Mouse (Mus musculus) CH12.LX (cell line): Measurements from ENCODE around the gene Mcm3. TPM values are rescaled to one million over a fixed set of nuclear protein-coding genes. Genes with fewer than 3 reads are reported as not detected.
"Not testable (repeated sequence)": the region's sequence is repeated elsewhere in the genome, so short reads cannot be mapped to it uniquely, and the experiment has no call there.

ENCODE experiments used
- DNase-seq: peaks from one replicate; pipeline ENCODE4 v3.0.0-alpha.2; 2013; ENCODE audit errors: extremely low read depth
- H3K27ac ChIP-seq: 2 replicates; pipeline ENCODE4 v1.5.1; 2012; ENCODE audit warnings: low read depth, mild to moderate bottlenecking, control low read depth, moderate library complexity; ENCODE audit not compliant: insufficient read depth
- H3K27me3 ChIP-seq: replicated peaks from 2 replicates; pipeline ENCODE3; 2012; ENCODE audit warnings: inconsistent platforms
- H3K36me3 ChIP-seq, 2 experiments: replicated peaks in 1 of 2; 2 replicates each; pipeline versions ENCODE3 to v1.6.1; 2012; ENCODE audit warnings: inconsistent platforms in 1 of 2, low read length in 1 of 2, mild to moderate bottlenecking in 1 of 2, mixed read lengths in 1 of 2, moderate library complexity in 1 of 2; ENCODE audit not compliant: control insufficient read depth in 1 of 2, insufficient read depth in 1 of 2
- H3K4me1 ChIP-seq, 2 experiments: 2 replicates each; pipeline ENCODE4 v1.6.1; 2012; ENCODE audit warnings: inconsistent platforms in 1 of 2, moderate library complexity in 1 of 2; ENCODE audit not compliant: insufficient read depth in 2 of 2, control insufficient read depth in 1 of 2
- H3K4me2 ChIP-seq: 2 replicates; pipeline ENCODE4 v1.6.1; 2012; ENCODE audit warnings: low read depth, mild to moderate bottlenecking, control low read depth; ENCODE audit not compliant: poor library complexity, insufficient read depth, severe bottlenecking
- H3K4me3 ChIP-seq, 3 experiments: fragments of 150-350 bp in 1 of 3; sonication (generic) in 1 of 3; replicated peaks in 1 of 3; 2 replicates each; pipeline versions ENCODE3 to v1.5.1; 2011 to 2012; ENCODE audit warnings: low read depth in 2 of 3, low read length in 2 of 3, mild to moderate bottlenecking in 2 of 3, moderate library complexity in 2 of 3, control low read depth in 1 of 3, improper control_type of control experiment in 1 of 3, inconsistent platforms in 1 of 3, mixed read lengths in 1 of 3; ENCODE audit not compliant: poor library complexity in 1 of 3
- H3K79me2 ChIP-seq: replicated peaks from 2 replicates; pipeline ENCODE4 v1.6.1; 2012; ENCODE audit warnings: mild to moderate bottlenecking, moderate library complexity; ENCODE audit not compliant: control insufficient read depth, poor library complexity, insufficient read depth, severe bottlenecking; ENCODE audit errors: extremely low read depth
- H3K9ac ChIP-seq: 2 replicates; pipeline ENCODE4 v1.6.1; 2012; ENCODE audit warnings: low read depth, mild to moderate bottlenecking, control low read depth, moderate library complexity; ENCODE audit not compliant: insufficient read depth
- H3K9me3 ChIP-seq: replicated peaks from 2 replicates; pipeline ENCODE3; 2012; ENCODE audit warnings: low read length, inconsistent platforms, mixed read lengths
- BHLHE40 ChIP-seq: IDR thresholded peaks from 2 replicates; pipeline ENCODE4 v1.6.1; 2011; ENCODE audit warnings: mild to moderate bottlenecking, low read depth, low read length, improper control_type of control experiment
- CTCF ChIP-seq, 2 experiments: IDR thresholded peaks in 1 of 2; conservative IDR thresholded peaks in 1 of 2; 2 replicates each; pipeline ENCODE4 v1.5.1; 2011 to 2012; ENCODE audit warnings: low read depth in 2 of 2, low read length in 2 of 2, improper control_type of control experiment in 1 of 2, inconsistent platforms in 1 of 2, mild to moderate bottlenecking in 1 of 2, moderate library complexity in 1 of 2
- EP300 ChIP-seq: IDR thresholded peaks from 2 replicates; pipeline ENCODE4 v1.6.1; 2011; ENCODE audit warnings: low read length, improper control_type of control experiment
- ETS1 ChIP-seq: conservative IDR thresholded peaks from 2 replicates; pipeline ENCODE4 v1.6.1; 2012; ENCODE audit warnings: low read depth, mild to moderate bottlenecking, inconsistent platforms, low read length, improper control_type of control experiment, moderate library complexity
- IRF4 ChIP-seq: IDR thresholded peaks from 2 replicates; pipeline ENCODE4 v1.6.1; 2014; ENCODE audit warnings: low read depth, mild to moderate bottlenecking, inconsistent platforms, low read length, improper control_type of control experiment
- JUND ChIP-seq: conservative IDR thresholded peaks from 2 replicates; pipeline ENCODE4 v1.6.1; 2011; ENCODE audit warnings: low read depth, low read length, improper control_type of control experiment
- MAFK ChIP-seq: IDR thresholded peaks from 2 replicates; pipeline ENCODE4 v1.6.1; 2011; ENCODE audit warnings: low read length, improper control_type of control experiment; ENCODE audit not compliant: insufficient replicate concordance
- MEF2A ChIP-seq: IDR thresholded peaks from 2 replicates; pipeline ENCODE4 v1.6.1; 2014; ENCODE audit warnings: low read depth, mild to moderate bottlenecking, inconsistent platforms, low read length, improper control_type of control experiment, borderline replicate concordance
- MXI1 ChIP-seq: IDR thresholded peaks from 2 replicates; pipeline ENCODE4 v1.6.1; 2011; ENCODE audit warnings: mild to moderate bottlenecking, low read depth, low read length, improper control_type of control experiment
- MYC ChIP-seq: IDR thresholded peaks from 2 replicates; pipeline ENCODE4 v1.6.1; 2011; ENCODE audit warnings: low read depth, mild to moderate bottlenecking, improper control_type of control experiment, low read length
- POLR2A ChIP-seq: IDR thresholded peaks from 2 replicates; pipeline ENCODE4 v1.6.1; 2011; ENCODE audit warnings: low read depth, mild to moderate bottlenecking, improper control_type of control experiment, low read length
- POLR2AphosphoS2 ChIP-seq: IDR thresholded peaks from 2 replicates; pipeline ENCODE4 v1.6.1; 2011; ENCODE audit warnings: low read depth, low read length, improper control_type of control experiment
- RAD21 ChIP-seq: IDR thresholded peaks from 2 replicates; pipeline ENCODE4 v1.6.1; 2011; ENCODE audit warnings: low read depth, mild to moderate bottlenecking, low read length, improper control_type of control experiment, moderate library complexity
- SMC3 ChIP-seq: IDR thresholded peaks from 2 replicates; pipeline ENCODE4 v1.6.1; 2011; ENCODE audit warnings: low read depth, low read length, improper control_type of control experiment
- USF1 ChIP-seq: IDR thresholded peaks from 2 replicates; pipeline ENCODE4 v1.6.1; 2014; ENCODE audit warnings: low read depth, mild to moderate bottlenecking, inconsistent platforms, low read length, improper control_type of control experiment
- USF2 ChIP-seq: conservative IDR thresholded peaks from 2 replicates; pipeline ENCODE4 v1.6.1; 2011; ENCODE audit warnings: low read depth, low read length, improper control_type of control experiment
- dilution Hi-C: fragments of 300-500 bp; cut with MboI; formaldehyde crosslinking; loops from 2 replicates; pipeline ENCODE4 v1.14.3; 2020; ENCODE audit warnings: low sequenced_read_pairs; ENCODE audit not compliant: extremely low pct_unique_long_range_greater_than_20kb, extremely low pct_ligation_motif_present
- in situ Hi-C: fragments of 300-500 bp; cut with MboI; formaldehyde crosslinking; loops from 3 replicates; pipeline ENCODE4 v1.14.3; 2019; ENCODE audit warnings: low sequenced_read_pairs, low pct_ligation_motif_present, low pct_unique_long_range_greater_than_20kb, mixed read lengths
- polyA plus RNA-seq: library from polyadenylated mRNA; unstranded; fragments of >175 nt; gene quantifications from 2 replicates; pipeline ENCODE4 v1.2.1, GENCODE M21; 2012; ENCODE audit warnings: low read depth; ENCODE audit not compliant: insufficient read length
- total RNA-seq, 2 experiments: library from RNA; depleted of rRNA; stranded (reverse); fragments of 300-350 nt in 1 of 2; fragments of >200 nt in 1 of 2; gene quantifications; 2 replicates each; pipeline ENCODE4 v1.2.3; 2012 to 2014

Mcm3 gene
- total and polyA plus RNA-seq, 3 experiments, result 186 to 372 (median 330) TPM

- Histone ChIP-seq H3K4me3 (no peak overlapping the region), H3K27ac (no peak overlapping the region), H3K9me3 (no peaks in the 10 kb centered on the region), H3K79me2 (no peaks in the 10 kb centered on the region), H3K27me3 (no peaks in the 10 kb centered on the region), H3K9ac (no peak overlapping the region), H3K4me2 (no peak overlapping the region), H3K36me3 (peaks cover 20 to 44% of the 10 kb centered on the region in 2 experiments), H3K4me1 (peaks cover 10 to 13% of the 10 kb centered on the region in 2 experiments; a peak in 3 of 4 replicates)
- no peak for DNase-seq
- TF ChIP-seq USF1 (no peak), MEF2A (no peak), MXI1 (no peak)
- dilution Hi-C loops (no loop called here), in situ Hi-C loops (no loop called here)
Observed at GRCm38 (mm10) chr1:20795178-20795577, 24.9 kb downstream of the Mcm3 start.

- TF ChIP-seq USF1 (no peak), POLR2AphosphoS2 (no peak), MAFK (no peak), POLR2A (no peak), JUND (no peak)
- Histone ChIP-seq H3K4me3 (no peak overlapping the region), H3K9me3 (no peaks in the 10 kb centered on the region), H3K4me1 (peaks cover 10 to 13% of the 10 kb centered on the region in 2 experiments; a peak in 3 of 4 replicates), H3K79me2 (no peaks in the 10 kb centered on the region), H3K4me2 (no peak overlapping the region), H3K36me3 (peaks cover 16 to 39% of the 10 kb centered on the region in 2 experiments), H3K9ac (no peak overlapping the region), H3K27me3 (no peaks in the 10 kb centered on the region), H3K27ac (no peak overlapping the region)
- DNase-seq, result no peak
- in situ Hi-C loops, result no loop called here
- dilution Hi-C loops, result no loop called here
Observed at GRCm38 (mm10) chr1:20794760-20795159, 25.4 kb downstream of the Mcm3 start.

GRCm38 (mm10) chr1:20791414-20791813 lies 28.7 kb downstream of the Mcm3 start:
- H3K79me2 ChIP-seq, result no peaks in the 10 kb centered on the region
- no peak overlapping the region for H3K4me3 ChIP-seq
- H3K36me3 ChIP-seq, result peaks cover 0 to 12% of the 10 kb centered on the region in 2 experiments
- peak; percentile 43 for DNase-seq
- in situ Hi-C loops, result no loop called here
- dilution Hi-C loops, result no loop called here
- H3K9ac ChIP-seq, result no peak overlapping the region
- H3K4me1 ChIP-seq, result peaks cover 10 to 13% of the 10 kb centered on the region in 2 experiments; a peak in 3 of 4 replicates
- no peaks in the 10 kb centered on the region for H3K9me3 ChIP-seq
- peak; percentile 63; the same call in 1 of the 2 replicates for TF ChIP-seq IRF4
- TF ChIP-seq SMC3, result no peak
- peak; percentile 62 for TF ChIP-seq ETS1
- no peak for TF ChIP-seq CTCF (conservative IDR thresholded peaks at IDR 0.05 in 1 of 2, IDR thresholded peaks at IDR 0.05 in 1 of 2; ENCODE audit: low read depth in 2 of 2, low read length in 2 of 2)
- TF ChIP-seq RAD21, result no peak
- TF ChIP-seq MYC, result 0 out of 2 replicates have a peak, but pooled peaks have one; percentile 66
- peak; percentile 45; the same call in 1 of the 2 replicates for TF ChIP-seq EP300
- peak; percentile 69 for TF ChIP-seq BHLHE40
- TF ChIP-seq MEF2A, result no peak
- no peak for TF ChIP-seq MXI1
- TF ChIP-seq USF2, result no peak
- H3K27ac ChIP-seq, result no peak overlapping the region
- no peaks in the 10 kb centered on the region for H3K27me3 ChIP-seq
- no peak overlapping the region for H3K4me2 ChIP-seq

- H3K27ac ChIP-seq, H3K27me3 ChIP-seq, in situ Hi-C loops, H3K4me2 ChIP-seq, dilution Hi-C loops, H3K9ac ChIP-seq, H3K79me2 ChIP-seq, H3K36me3 ChIP-seq, H3K4me3 ChIP-seq, H3K9me3 ChIP-seq, DNase-seq: not testable (repeated sequence)
- peaks cover 10 to 13% of the 10 kb centered on the region in 2 experiments; a peak in 3 of 4 replicates for H3K4me1 ChIP-seq
Observed at GRCm38 (mm10) chr1:20790517-20790916, 29.6 kb downstream of the Mcm3 start, which contains the start of gene Il17f. Gene Il17f, minus strand, starts transcription at chr1:20790617.
